Mouse (Mus musculus): ENCODE measurements around the gene Man1c1. TPM values are rescaled to one million over a fixed set of nuclear protein-coding genes. Genes with fewer than 3 reads are reported as not detected.

Gene Man1c1
- polyA plus RNA-seq (2014; fragmentation: Nextera tagmentation; extraction: Ambion mirVana), result 1.9 and 3.3 TPM in 2 replicates

DNA sequence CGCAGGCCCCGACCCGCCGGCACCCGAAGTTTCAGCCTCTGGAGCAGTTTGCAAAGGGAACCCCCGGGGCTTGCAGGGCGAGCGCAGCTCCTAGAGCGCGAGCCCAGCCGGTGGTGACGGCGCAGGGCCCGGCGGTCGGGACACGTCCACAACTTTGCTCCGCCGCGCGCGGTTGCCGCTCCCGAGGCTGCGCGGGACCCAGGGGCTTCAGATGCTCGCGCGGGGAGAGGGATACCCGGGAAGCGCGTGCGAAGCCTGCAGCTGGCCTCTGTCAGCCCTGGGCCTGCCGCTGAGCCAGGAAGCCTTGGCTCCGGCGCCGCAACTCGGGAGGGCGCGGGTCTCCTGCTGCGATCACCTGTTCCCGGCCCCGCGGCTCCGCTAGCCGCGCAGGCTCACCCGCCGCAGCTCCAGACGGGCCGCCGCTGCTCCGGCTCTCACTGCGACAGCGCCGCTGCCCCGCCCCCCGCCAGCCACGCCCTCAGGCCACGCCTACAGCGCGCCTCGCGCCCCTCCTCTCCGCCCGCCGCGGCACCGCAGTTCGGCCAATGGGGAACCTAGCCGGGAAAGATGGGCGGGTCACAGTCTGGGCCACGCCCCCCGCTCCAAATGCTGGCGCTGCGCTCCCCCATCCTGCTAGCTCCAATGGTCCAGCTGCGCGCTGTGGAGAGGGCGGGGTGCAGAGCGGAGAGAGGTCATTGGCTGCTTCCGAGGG, at the start of gene Man1c1:
Gene Man1c1, minus strand, starts transcription at position 456 of the 712 bp plus-strand sequence.
- ATAC-seq (replicated peaks; ENCODE audit: insufficient number of reproducible peaks, low FRiP score, low TSS enrichment, low read depth) (peak; percentile 93), DNase-seq (ENCODE audit: low spot score) (peak; percentile 99)
- peak within 1 kb of the TSS; percentile 59 for H3K9ac ChIP-seq (replicated peaks; ENCODE audit: low read length)
- peak within 1 kb of the TSS; percentile 99 for H3K4me2 ChIP-seq (ENCODE audit: low read depth, low read length)
- WGBS, result under 1% methylated on average over 65 of the region's 81 CpGs
- peak within 1 kb of the TSS; percentile 58 for H3K4me3 ChIP-seq (ENCODE audit: low read depth, low read length)
- H3K27ac ChIP-seq (replicated peaks; ENCODE audit: low read depth, low read length), result no peak within 1 kb of the TSS
- peaks cover 17% of the 10 kb centered on the region for H3K27me3 ChIP-seq (ENCODE audit: control insufficient read depth, insufficient read depth, low read length)
- no peaks in the 10 kb centered on the region for H3K36me3 ChIP-seq (replicated peaks; ENCODE audit: control insufficient read depth, insufficient read depth, low read depth, low read length)
- H3K9me3 ChIP-seq (replicated peaks; ENCODE audit: control insufficient read depth, low read length), result no peaks in the 10 kb centered on the region
- H3K4me1 ChIP-seq (ENCODE audit: control insufficient read depth, insufficient read depth, low read length), result peaks cover 2% of the 10 kb centered on the region

DNA sequence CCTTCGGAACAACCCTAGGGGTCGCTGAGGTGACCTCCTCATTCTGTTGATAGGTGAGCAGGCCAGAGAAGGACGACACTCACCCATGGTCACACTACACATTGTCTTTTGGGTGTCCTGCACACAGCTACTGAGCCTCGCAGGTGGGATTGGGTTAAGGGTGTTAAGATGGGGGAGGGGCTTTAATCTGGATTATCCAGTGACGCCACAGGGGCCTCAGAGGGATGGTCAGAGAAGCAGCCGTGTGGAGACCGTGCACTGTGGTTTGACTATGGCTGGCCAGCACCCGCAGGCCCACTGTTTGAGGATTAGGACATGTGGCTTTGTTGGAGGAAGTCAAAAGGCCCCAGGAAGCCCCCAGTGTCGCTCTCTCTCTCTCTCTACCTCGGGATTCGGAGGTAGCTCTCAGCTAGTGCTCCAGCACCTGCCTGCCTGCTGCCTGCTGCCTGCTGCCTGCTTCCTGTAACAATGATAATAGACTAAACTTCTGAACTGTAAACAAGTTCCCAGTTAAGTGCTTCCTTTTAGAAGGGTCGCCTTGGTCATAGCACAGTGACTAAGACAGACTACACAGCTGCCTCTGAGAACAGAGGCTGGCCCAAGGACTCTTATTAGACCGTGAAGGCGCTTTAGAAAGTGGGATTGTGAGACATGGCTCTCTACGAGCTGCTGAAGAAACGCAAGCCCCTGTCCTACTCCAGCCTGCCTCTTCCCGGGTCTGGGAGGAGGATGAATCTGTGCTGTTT, 49.6 kb upstream of the Man1c1 start:
- Histone ChIP-seq H3K36me3 (replicated peaks; ENCODE audit: control insufficient read depth, insufficient read depth, low read depth, low read length) (no peaks in the 10 kb centered on the region), H3K9ac (replicated peaks; ENCODE audit: low read length) (0 out of 2 replicates have a peak overlapping the region, but pooled peaks have one; percentile 18), H3K9me3 (replicated peaks; ENCODE audit: control insufficient read depth, low read length) (no peaks in the 10 kb centered on the region), H3K4me1 (ENCODE audit: control insufficient read depth, insufficient read depth, low read length) (peaks cover 6% of the 10 kb centered on the region; the same call in 1 of the 2 replicates), H3K27ac (replicated peaks; ENCODE audit: low read depth, low read length) (0 out of 2 replicates have a peak overlapping the region, but pooled peaks have one; percentile 28), H3K4me2 (ENCODE audit: low read depth, low read length) (no peak overlapping the region), H3K4me3 (ENCODE audit: low read depth, low read length) (no peak overlapping the region), H3K27me3 (ENCODE audit: control insufficient read depth, insufficient read depth, low read length) (no peaks in the 10 kb centered on the region)
- 41% methylated on average over 17 of the region's 17 CpGs for WGBS
- ATAC-seq (replicated peaks; ENCODE audit: insufficient number of reproducible peaks, low FRiP score, low TSS enrichment, low read depth), result no peak
- DNase-seq (ENCODE audit: low spot score), result no peak

DNA sequence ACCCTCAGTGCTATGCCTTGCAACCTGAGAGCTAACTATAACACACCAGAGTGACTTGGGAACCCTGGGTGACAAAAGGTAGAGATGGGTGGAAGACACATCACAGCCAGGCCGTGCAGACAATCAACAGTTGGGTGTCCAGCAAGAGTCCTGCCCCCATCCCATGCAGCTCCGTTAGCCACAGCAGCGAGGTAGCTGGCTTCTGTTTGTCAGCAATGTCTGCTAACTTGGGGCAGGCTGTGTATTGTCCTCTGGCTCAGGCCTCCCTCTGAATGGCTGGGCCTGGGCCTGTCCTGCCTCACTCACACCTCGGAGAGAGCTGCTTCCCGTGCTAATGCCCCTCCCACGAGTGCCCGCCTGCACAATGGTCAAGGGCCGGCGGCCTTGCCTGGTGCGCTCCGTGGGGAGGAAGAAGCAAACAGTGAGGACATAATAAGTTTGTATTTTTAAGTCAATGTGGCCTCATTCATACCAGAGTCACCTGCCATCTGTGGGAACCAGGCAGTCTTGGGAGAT, 48.9 kb upstream of the Man1c1 start:
- DNase-seq (ENCODE audit: low spot score) (no peak), ATAC-seq (replicated peaks; ENCODE audit: insufficient number of reproducible peaks, low FRiP score, low TSS enrichment, low read depth) (no peak)
- no peak overlapping the region for H3K4me3 ChIP-seq (ENCODE audit: low read depth, low read length)
- no peak overlapping the region for H3K4me2 ChIP-seq (ENCODE audit: low read depth, low read length)
- H3K4me1 ChIP-seq (ENCODE audit: control insufficient read depth, insufficient read depth, low read length), result peaks cover 6% of the 10 kb centered on the region; the same call in 1 of the 2 replicates
- no peaks in the 10 kb centered on the region for H3K27me3 ChIP-seq (ENCODE audit: control insufficient read depth, insufficient read depth, low read length)
- H3K9me3 ChIP-seq (replicated peaks; ENCODE audit: control insufficient read depth, low read length), result no peaks in the 10 kb centered on the region
- WGBS, result 62% methylated on average over 11 of the region's 11 CpGs
- no peak overlapping the region for H3K9ac ChIP-seq (replicated peaks; ENCODE audit: low read length)
- no peak overlapping the region for H3K27ac ChIP-seq (replicated peaks; ENCODE audit: low read depth, low read length)
- no peaks in the 10 kb centered on the region for H3K36me3 ChIP-seq (replicated peaks; ENCODE audit: control insufficient read depth, insufficient read depth, low read depth, low read length)

DNA sequence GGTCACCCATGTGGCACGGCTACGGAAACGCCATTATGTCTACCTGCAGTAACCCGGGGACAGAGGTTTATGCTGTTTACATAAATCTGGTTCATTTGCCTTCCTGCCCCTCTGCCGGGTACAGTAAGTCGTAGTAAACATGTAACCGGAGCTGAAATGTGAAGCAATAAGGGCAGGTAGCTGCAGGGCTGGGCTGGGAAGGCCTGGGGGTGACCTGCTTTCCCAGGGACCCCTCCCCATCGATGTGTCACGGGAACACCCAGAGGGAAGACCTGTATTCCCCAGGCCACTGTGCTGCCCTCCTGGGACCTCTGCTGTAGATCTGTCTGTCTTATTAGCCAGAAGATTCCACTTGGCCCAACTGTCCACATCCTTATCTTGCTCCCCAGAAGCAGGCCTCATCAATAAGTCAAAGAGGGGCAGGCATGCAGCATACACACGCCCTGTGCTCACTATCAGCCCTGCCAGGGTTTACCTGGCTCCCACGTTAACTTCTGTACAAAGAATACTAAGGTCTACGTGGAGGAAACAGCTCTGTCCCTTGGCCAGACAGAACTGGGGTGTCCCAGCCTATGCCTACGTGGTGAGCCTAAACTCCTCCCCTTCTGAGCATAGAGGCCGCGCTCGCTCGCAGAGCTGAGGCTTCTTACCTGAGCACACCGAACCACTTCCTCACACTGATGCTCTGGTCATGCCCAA, 47.7 kb upstream of the Man1c1 start:
- Histone ChIP-seq H3K4me1 (ENCODE audit: control insufficient read depth, insufficient read depth, low read length) (peaks cover 6% of the 10 kb centered on the region; the same call in 1 of the 2 replicates), H3K27ac (replicated peaks; ENCODE audit: low read depth, low read length) (no peak overlapping the region), H3K9me3 (replicated peaks; ENCODE audit: control insufficient read depth, low read length) (no peaks in the 10 kb centered on the region), H3K4me3 (ENCODE audit: low read depth, low read length) (no peak overlapping the region), H3K9ac (replicated peaks; ENCODE audit: low read length) (no peak overlapping the region), H3K27me3 (ENCODE audit: control insufficient read depth, insufficient read depth, low read length) (no peaks in the 10 kb centered on the region), H3K4me2 (ENCODE audit: low read depth, low read length) (no peak overlapping the region), H3K36me3 (replicated peaks; ENCODE audit: control insufficient read depth, insufficient read depth, low read depth, low read length) (no peaks in the 10 kb centered on the region)
- 66% methylated on average over 18 of the region's 18 CpGs for WGBS
- no peak for DNase-seq (ENCODE audit: low spot score)
- ATAC-seq (replicated peaks; ENCODE audit: insufficient number of reproducible peaks, low FRiP score, low TSS enrichment, low read depth), result no peak

DNA sequence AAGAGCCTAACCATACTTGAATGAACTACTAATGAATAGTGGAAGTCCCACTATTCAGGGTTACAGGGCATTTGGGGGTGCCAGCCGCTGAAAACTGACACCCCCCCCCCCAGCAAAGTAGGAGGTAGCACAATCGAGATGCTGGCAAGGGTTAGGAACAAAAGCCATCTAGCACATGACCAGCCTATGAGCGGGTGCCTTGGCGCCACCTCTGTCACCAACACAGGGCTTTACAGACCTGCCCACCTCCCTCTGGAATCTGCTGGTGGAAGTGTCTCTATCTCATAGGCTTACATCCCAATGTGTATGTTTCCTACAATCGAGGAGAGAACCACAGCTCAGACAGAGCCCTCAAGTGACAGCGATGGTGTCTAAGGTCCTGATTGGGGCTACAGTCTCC, 46.7 kb upstream of the Man1c1 start:
- no peak overlapping the region for H3K4me3 ChIP-seq (ENCODE audit: low read depth, low read length)
- H3K9me3 ChIP-seq (replicated peaks; ENCODE audit: control insufficient read depth, low read length), result no peaks in the 10 kb centered on the region
- no peak overlapping the region for H3K27ac ChIP-seq (replicated peaks; ENCODE audit: low read depth, low read length)
- H3K4me1 ChIP-seq (ENCODE audit: control insufficient read depth, insufficient read depth, low read length), result peaks cover 6% of the 10 kb centered on the region; the same call in 1 of the 2 replicates
- H3K9ac ChIP-seq (replicated peaks; ENCODE audit: low read length), result no peak overlapping the region
- 80% methylated on average over 6 of the region's 6 CpGs for WGBS
- H3K36me3 ChIP-seq (replicated peaks; ENCODE audit: control insufficient read depth, insufficient read depth, low read depth, low read length), result no peaks in the 10 kb centered on the region
- ATAC-seq (replicated peaks; ENCODE audit: insufficient number of reproducible peaks, low FRiP score, low TSS enrichment, low read depth) (no peak), DNase-seq (ENCODE audit: low spot score) (no peak)
- H3K4me2 ChIP-seq (ENCODE audit: low read depth, low read length), result no peak overlapping the region
- H3K27me3 ChIP-seq (ENCODE audit: control insufficient read depth, insufficient read depth, low read length), result no peaks in the 10 kb centered on the region

DNA sequence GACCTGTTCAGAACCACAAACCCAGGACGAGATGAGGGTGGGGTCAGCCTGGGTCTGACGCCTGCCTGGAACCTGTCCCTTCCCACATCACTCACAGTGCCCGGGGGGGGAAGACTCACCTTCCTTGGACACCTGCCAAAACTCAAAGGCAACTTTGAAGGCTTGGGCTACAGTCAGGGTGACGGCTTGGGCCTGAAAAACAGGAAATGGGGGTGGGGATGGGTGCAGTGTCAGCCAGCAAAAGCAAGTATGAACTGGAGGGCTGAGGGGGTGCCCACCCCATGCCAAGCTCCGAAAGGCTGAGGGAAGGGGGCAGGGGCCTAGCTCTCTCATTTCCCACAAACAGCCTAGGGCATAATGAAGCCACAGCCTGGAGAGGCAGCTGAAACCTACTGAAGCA, 46.2 kb upstream of the Man1c1 start:
- Histone ChIP-seq H3K4me3 (ENCODE audit: low read depth, low read length) (no peak overlapping the region), H3K27ac (replicated peaks; ENCODE audit: low read depth, low read length) (no peak overlapping the region), H3K27me3 (ENCODE audit: control insufficient read depth, insufficient read depth, low read length) (no peaks in the 10 kb centered on the region), H3K9ac (replicated peaks; ENCODE audit: low read length) (no peak overlapping the region), H3K4me1 (ENCODE audit: control insufficient read depth, insufficient read depth, low read length) (peaks cover 6% of the 10 kb centered on the region; the same call in 1 of the 2 replicates), H3K36me3 (replicated peaks; ENCODE audit: control insufficient read depth, insufficient read depth, low read depth, low read length) (no peaks in the 10 kb centered on the region), H3K9me3 (replicated peaks; ENCODE audit: control insufficient read depth, low read length) (no peaks in the 10 kb centered on the region), H3K4me2 (ENCODE audit: low read depth, low read length) (no peak overlapping the region)
- ATAC-seq (replicated peaks; ENCODE audit: insufficient number of reproducible peaks, low FRiP score, low TSS enrichment, low read depth) (no peak), DNase-seq (ENCODE audit: low spot score) (no peak)
- 80% methylated on average over 5 of the region's 5 CpGs for WGBS

DNA sequence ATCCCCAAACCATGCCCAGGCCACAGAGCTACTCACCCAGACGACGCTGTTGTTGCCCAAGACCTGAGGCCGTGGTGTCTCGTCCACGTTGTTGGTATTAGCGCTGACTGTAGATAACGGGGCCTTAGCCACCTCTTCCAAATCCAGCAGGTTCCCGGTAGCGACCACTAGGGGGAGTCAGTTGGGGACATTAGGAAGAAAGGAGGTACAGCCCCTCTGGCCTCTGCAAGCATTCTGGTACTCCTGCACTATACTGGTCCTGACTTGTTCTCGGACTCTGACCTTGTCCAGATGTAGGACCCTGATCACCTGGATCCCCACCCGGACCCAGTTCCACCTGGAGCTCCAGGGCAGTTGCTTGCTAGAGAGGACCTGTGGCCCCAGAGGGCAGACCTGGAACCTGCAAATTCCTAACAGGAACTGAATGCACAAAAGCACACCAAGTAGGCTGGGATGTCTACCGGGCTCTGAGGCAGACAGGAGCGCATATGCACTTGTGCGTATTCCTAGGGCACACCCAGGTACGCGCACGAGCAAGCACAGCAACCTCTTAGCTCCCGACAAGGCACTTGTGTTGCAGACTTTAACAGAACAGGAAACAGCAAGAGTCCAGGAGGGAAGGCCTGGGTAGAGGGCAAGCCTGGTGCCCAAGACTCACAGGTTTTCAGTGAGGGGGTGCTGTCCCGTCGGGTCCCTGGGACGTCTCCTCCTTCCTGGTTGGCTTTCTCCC, 45.4 kb upstream of the Man1c1 start:
- H3K9me3 ChIP-seq (replicated peaks; ENCODE audit: control insufficient read depth, low read length), result no peaks in the 10 kb centered on the region
- no peak overlapping the region for H3K4me2 ChIP-seq (ENCODE audit: low read depth, low read length)
- H3K27ac ChIP-seq (replicated peaks; ENCODE audit: low read depth, low read length), result peak overlapping the region; percentile 10; the same call in 1 of the 2 replicates
- WGBS, result 67% methylated on average over 21 of the region's 21 CpGs
- H3K27me3 ChIP-seq (ENCODE audit: control insufficient read depth, insufficient read depth, low read length), result no peaks in the 10 kb centered on the region
- no peak overlapping the region for H3K9ac ChIP-seq (replicated peaks; ENCODE audit: low read length)
- DNase-seq (ENCODE audit: low spot score) (peak; percentile 48), ATAC-seq (replicated peaks; ENCODE audit: insufficient number of reproducible peaks, low FRiP score, low TSS enrichment, low read depth) (no peak)
- no peak overlapping the region for H3K4me3 ChIP-seq (ENCODE audit: low read depth, low read length)
- H3K4me1 ChIP-seq (ENCODE audit: control insufficient read depth, insufficient read depth, low read length), result peaks cover 6% of the 10 kb centered on the region; the same call in 1 of the 2 replicates
- H3K36me3 ChIP-seq (replicated peaks; ENCODE audit: control insufficient read depth, insufficient read depth, low read depth, low read length), result no peaks in the 10 kb centered on the region

Data from embryonic facial prominence, embryonic 11.5 days (tissue).